Mouse (Mus musculus) lung, adult 2 months (tissue): ENCODE measurements at regions not wholly inside any gene's neighbourhood (a gene's known extent, or its start where the extent isn't known, plus 50 kb on each side); places are given as distances from the start of the nearest gene placed in this dataset.

ENCODE experiments used
- CTCF ChIP-seq: fragments of 200-500 bp; IDR thresholded peaks from 2 replicates; pipeline ENCODE4 v1.5.1; 2011; ENCODE audit warnings: mild to moderate bottlenecking, low read length, control low read depth; ENCODE audit not compliant: insufficient read depth
- POLR2A ChIP-seq: fragments of 200-500 bp; IDR thresholded peaks from 2 replicates; pipeline ENCODE4 v1.6.1; 2011; ENCODE audit warnings: low read depth, mild to moderate bottlenecking, control low read depth, low read length, borderline replicate concordance; ENCODE audit errors: extremely low read depth

DNA sequence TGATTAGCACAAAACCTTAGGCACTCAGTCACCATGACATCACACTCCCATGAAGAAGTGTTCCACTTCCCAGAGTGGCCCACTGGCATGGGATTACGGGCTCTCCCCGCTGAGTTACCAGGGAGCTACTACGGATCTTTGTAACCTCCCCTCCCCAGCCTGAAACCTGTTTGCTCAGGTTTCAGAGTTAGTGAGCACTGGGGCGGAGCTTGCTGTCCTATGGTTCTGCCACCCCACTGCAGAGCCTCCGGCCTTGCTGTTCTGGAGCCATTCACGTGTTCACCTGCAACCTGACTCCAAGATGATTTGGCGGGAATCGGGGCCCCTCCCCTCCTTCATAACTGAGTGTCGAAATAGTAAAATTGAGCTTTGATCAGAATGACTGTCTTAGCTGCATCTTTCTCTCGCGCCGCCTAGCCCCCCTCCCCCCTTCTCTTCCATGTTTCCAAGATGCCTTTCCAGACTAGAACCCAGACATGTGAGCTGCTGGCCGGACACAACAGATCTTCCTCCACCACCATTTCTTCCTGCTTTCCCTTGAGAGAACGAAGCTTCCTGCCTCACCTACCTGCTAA is 95.8 kb upstream of the Glrp1 start:
- TF ChIP-seq POLR2A (no peak), CTCF (no peak)
